Mouse (Mus musculus) stomach, embryonic 14.5 days (tissue): Measurements from ENCODE around the gene Kif1c. TPM values are rescaled to one million over a fixed set of nuclear protein-coding genes. Genes with fewer than 3 reads are reported as not detected.

ENCODE experiments used
- ATAC-seq: fragments of 200-750 bp; cut with Nextera tagmentation; 2 replicates; pipeline ENCODE4 v1.8.0; 2017; ENCODE audit warnings: low read depth, moderate TSS enrichment; ENCODE audit not compliant: insufficient number of reproducible peaks, insufficient read depth, low FRiP score
- H3K27ac ChIP-seq: fragments of 300-500 bp; sonication (generic); 2 replicates; pipeline ENCODE4 v1.5.1; 2014; ENCODE audit warnings: mild to moderate bottlenecking, low read length, moderate library complexity, mixed read lengths
- H3K27me3 ChIP-seq: fragments of 300-500 bp; sonication (generic); 2 replicates; pipeline ENCODE4 v1.6.1; 2014; ENCODE audit warnings: low read length, control low read depth, mixed read lengths; ENCODE audit not compliant: control insufficient read depth, insufficient read depth
- H3K36me3 ChIP-seq: fragments of 300-500 bp; sonication (generic); 2 replicates; pipeline ENCODE4 v1.6.1; 2014; ENCODE audit warnings: mild to moderate bottlenecking, control low read depth, low read length, moderate library complexity, mixed read lengths; ENCODE audit not compliant: control insufficient read depth, insufficient read depth
- H3K4me1 ChIP-seq: fragments of 300-500 bp; sonication (generic); 2 replicates; pipeline ENCODE4 v1.6.1; 2014; ENCODE audit warnings: low read length, control low read depth, mixed read lengths; ENCODE audit not compliant: control insufficient read depth, insufficient read depth
- H3K4me2 ChIP-seq: fragments of 300-500 bp; sonication (generic); replicated peaks from 2 replicates; pipeline ENCODE4 v1.6.1; 2014; ENCODE audit warnings: low read depth, low read length, control low read depth
- H3K4me3 ChIP-seq: fragments of 300-500 bp; sonication (generic); 2 replicates; pipeline ENCODE4 v1.5.1; 2014; ENCODE audit warnings: low read depth, low read length, control low read depth
- H3K9ac ChIP-seq: fragments of 300-500 bp; sonication (generic); replicated peaks from 2 replicates; pipeline ENCODE4 v1.6.1; 2014; ENCODE audit warnings: low read depth, mild to moderate bottlenecking, control low read depth, low read length, moderate library complexity, mixed read lengths
- H3K9me3 ChIP-seq: fragments of 300-500 bp; sonication (generic); 2 replicates; pipeline ENCODE4 v1.6.1; 2016; ENCODE audit warnings: low read depth, low read length, control low read depth; ENCODE audit not compliant: control insufficient read depth
- WGBS: fragments of 180-500 bp; shearing (Covaris S2); extraction: QIAGEN DNeasy Blood & Tissue Kit; methylation state at CpG from one replicate; pipeline ENCODE4 v1.1.7; 2014; 5-methylcytosine and 5-hydroxymethylcytosine counted together
- polyA plus RNA-seq: library from polyadenylated mRNA; unstranded; fragments of >200 nt; fragmentation: Nextera tagmentation; extraction: Ambion mirVana; gene quantifications from 2 replicates; pipeline ENCODE4 v1.2.1, GENCODE M21; 2014

The Kif1c gene
- polyA plus RNA-seq, 1 experiment from 2014 or later = 9.0 TPM

GRCm38 (mm10) chr11:70733256-70733655, 32.9 kb downstream of the Kif1c start:
- Histone ChIP-seq H3K9ac (no peak overlapping the region), H3K27ac (no peak overlapping the region), H3K4me1 (no peaks in the 10 kb centered on the region), H3K36me3 (peaks cover 6% of the 10 kb centered on the region; the same call in 1 of the 2 replicates), H3K4me2 (no peak overlapping the region), H3K9me3 (no peaks in the 10 kb centered on the region), H3K27me3 (no peaks in the 10 kb centered on the region), H3K4me3 (no peak overlapping the region)
- WGBS = 57% methylated on average over 5 of the region's 5 CpGs
- ATAC-seq = no peak

DNA sequence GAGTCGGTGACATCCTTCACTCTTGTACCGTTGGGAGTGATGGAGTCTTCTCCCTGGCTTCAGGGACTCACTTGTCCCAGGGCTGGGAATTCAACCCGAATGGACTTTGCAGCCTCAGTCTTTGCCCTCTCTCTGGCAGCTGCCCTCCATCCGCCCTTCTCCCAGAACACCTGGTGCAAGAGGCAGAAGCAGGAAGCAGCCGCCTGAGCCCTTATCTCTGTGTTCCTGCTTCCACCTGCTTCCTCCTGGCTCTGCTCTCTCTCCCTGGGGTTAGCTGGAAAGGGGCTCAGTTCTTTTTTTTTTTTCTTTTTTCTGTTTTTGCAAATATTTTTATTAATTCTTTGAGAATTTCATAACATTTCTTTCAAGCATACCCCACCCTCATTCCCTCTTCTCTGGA, 37.4 kb downstream of the Kif1c start:
- 48% methylated on average over 5 of the region's 5 CpGs for WGBS
- H3K9me3 ChIP-seq = no peaks in the 10 kb centered on the region
- ATAC-seq = no peak

DNA sequence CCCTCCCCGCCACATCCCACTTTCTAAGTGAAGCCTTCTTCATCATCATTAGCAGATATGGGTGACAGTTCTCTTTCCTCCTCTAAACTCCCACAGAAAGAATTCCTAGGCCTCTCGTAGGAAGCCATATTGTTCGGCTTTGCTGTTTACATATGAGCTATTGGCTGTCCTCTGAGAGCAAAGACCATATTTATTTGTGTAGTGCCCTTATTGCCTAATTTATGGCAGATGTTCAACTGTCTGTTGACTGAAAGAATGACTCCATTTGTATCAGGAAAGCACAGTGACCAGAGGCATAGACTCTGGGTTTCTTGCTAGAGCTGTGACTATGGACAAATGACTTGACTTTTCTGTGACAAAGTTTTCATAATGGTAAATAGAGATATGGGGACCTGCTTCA, 41.3 kb downstream of the Kif1c start:
- no peaks in the 10 kb centered on the region for H3K4me1 ChIP-seq
- no peak overlapping the region for H3K27ac ChIP-seq
- H3K9me3 ChIP-seq = no peaks in the 10 kb centered on the region
- H3K36me3 ChIP-seq = no peaks in the 10 kb centered on the region
- no peaks in the 10 kb centered on the region for H3K27me3 ChIP-seq
- ATAC-seq = no peak
- 80% methylated on average over 3 of the region's 3 CpGs for WGBS
- H3K4me2 ChIP-seq = no peak overlapping the region
- H3K9ac ChIP-seq = no peak overlapping the region
- H3K4me3 ChIP-seq = no peak overlapping the region

More for the DNA sequence above, 37.4 kb downstream of the Kif1c start:
- H3K4me3 ChIP-seq = no peak overlapping the region
- no peak overlapping the region for H3K9ac ChIP-seq
- no peak overlapping the region for H3K4me2 ChIP-seq
- no peaks in the 10 kb centered on the region for H3K4me1 ChIP-seq
- no peak overlapping the region for H3K27ac ChIP-seq
- no peaks in the 10 kb centered on the region for H3K27me3 ChIP-seq
- H3K36me3 ChIP-seq = no peaks in the 10 kb centered on the region

- no peaks in the 10 kb centered on the region for H3K27me3 ChIP-seq
- no peak overlapping the region for H3K4me3 ChIP-seq
- H3K9me3 ChIP-seq = no peaks in the 10 kb centered on the region
- H3K4me1 ChIP-seq = no peaks in the 10 kb centered on the region
- H3K4me2 ChIP-seq = no peak overlapping the region
- no peaks in the 10 kb centered on the region for H3K36me3 ChIP-seq
- no peak for ATAC-seq
- WGBS = 91% methylated on average over 7 of the region's 7 CpGs
- H3K27ac ChIP-seq = no peak overlapping the region
- no peak overlapping the region for H3K9ac ChIP-seq
Observed at GRCm38 (mm10) chr11:70742117-70742516, 41.8 kb downstream of the Kif1c start.

DNA sequence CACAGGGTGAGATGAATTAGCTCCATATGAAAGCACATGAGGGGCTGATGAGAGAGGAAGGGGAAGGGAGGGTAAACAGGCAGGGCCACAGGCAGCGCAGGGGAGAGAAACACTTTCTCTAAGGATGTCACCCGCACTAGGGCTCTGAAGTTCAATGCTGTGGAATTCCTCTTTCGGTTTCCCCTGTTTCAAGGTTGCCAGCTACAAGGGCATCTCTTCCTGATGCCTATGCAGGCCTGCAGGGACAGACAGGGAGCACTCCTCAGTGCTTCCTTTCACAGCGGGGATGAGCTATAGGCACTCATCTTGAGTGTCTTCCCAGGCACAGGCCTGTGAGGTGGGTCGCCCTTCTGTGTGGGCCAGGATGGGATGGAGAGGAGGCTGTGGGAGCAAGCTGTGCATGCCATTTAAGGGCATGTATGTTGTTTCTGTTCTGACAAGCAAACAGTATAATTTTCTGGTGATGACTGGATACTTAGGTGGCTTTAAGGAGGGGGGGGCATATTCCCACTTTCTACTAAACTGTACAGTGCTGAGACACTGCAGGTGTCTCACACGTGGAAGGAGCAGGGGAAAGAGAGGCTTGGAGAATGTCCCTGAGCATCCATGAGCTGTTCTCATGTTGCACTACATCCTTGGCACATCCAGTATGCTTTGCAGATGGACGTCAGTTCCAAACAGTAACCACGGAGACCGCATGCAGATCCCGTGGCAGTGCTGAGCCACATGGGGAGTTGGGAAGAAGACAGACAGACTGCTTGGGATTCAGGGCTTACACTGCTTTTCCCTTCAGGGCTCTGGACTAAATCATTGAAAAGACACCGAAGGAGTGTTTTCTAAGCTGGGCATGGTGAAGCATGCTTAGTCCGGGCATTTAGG, 42.5 kb downstream of the Kif1c start:
- Histone ChIP-seq H3K9ac (no peak overlapping the region), H3K36me3 (no peaks in the 10 kb centered on the region), H3K27ac (no peak overlapping the region), H3K4me2 (no peak overlapping the region), H3K4me3 (no peak overlapping the region), H3K4me1 (no peaks in the 10 kb centered on the region), H3K9me3 (no peaks in the 10 kb centered on the region), H3K27me3 (no peaks in the 10 kb centered on the region)
- WGBS = 78% methylated on average over 12 of the region's 12 CpGs
- ATAC-seq = no peak

DNA sequence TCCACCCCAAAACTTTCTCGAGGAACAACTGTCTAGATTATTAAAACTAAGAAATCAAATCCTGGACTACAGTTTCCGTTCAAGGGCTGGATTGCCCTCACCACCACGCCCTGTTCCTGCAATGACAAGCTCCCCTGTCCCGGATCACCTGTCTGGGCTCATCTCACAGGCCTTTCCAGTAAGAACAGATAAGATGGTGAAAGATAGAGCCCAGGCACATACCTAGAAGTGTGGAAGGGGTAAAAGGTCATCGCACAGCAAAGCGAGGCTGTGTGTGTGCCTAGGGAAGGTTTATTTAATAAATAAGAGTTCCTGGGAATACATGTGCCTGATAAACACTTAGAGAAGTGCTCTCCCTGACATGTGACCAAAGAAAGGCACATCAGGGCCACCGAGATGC, 45.3 kb downstream of the Kif1c start:
- Histone ChIP-seq H3K9me3 (no peaks in the 10 kb centered on the region), H3K4me3 (no peak overlapping the region), H3K27me3 (no peaks in the 10 kb centered on the region), H3K9ac (no peak overlapping the region), H3K36me3 (no peaks in the 10 kb centered on the region), H3K4me1 (no peaks in the 10 kb centered on the region), H3K4me2 (no peak overlapping the region), H3K27ac (no peak overlapping the region)
- 72% methylated on average over 7 of the region's 7 CpGs for whole genome bisulfite sequencing
- no peak for ATAC-seq

- WGBS = 69% methylated on average over 4 of the region's 4 CpGs
- Histone ChIP-seq H3K4me3 (no peak overlapping the region), H3K4me1 (no peaks in the 10 kb centered on the region), H3K4me2 (no peak overlapping the region), H3K9me3 (no peaks in the 10 kb centered on the region), H3K36me3 (no peaks in the 10 kb centered on the region), H3K9ac (no peak overlapping the region), H3K27me3 (no peaks in the 10 kb centered on the region), H3K27ac (no peak overlapping the region)
- ATAC-seq = no peak
Observed at GRCm38 (mm10) chr11:70747876-70748545, 47.7 kb downstream of the Kif1c start.

DNA sequence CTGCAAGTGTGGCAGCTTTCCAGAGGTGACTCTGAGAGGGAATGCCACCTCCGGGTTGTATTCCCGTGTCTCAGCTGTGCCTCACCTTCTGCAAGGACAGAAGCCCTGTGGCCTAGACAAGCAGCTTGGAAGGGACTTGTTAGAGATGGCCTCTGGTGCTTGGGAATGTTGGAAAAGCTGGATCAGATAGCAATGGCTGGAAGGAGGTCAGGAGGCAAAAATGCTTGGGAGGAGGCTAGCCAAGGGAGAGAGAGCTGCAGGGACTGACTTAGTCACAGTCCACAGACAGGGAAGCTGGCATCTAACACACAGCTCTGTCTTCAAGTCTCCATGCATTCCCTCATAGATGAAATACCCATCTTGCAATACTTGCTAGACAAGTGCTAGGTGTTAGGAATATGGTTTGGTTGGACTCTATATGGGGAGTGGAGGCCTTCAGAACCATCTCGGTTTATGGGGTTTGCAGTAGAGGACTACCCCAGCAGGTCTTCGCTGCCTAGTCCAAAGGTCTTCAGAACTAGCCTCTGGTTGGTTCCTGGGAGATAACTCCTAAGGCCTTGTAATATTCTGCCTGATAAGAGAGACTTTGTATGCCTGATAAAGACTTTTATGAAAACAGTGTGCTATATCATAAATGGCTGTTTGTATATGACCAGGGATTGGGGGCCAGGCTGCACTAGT, 52.1 kb downstream of the Kif1c start:
- Histone ChIP-seq H3K27me3 (no peaks in the 10 kb centered on the region), H3K36me3 (no peaks in the 10 kb centered on the region), H3K4me3 (no peak overlapping the region), H3K27ac (no peak overlapping the region), H3K4me2 (no peak overlapping the region), H3K9me3 (no peaks in the 10 kb centered on the region), H3K4me1 (no peaks in the 10 kb centered on the region), H3K9ac (no peak overlapping the region)
- ATAC-seq = no peak
- 72% methylated on average over 4 of the region's 4 CpGs for WGBS
